Mouse (Mus musculus) hindbrain, embryonic 14.5 days (tissue): Measurements from ENCODE around the gene Ptn. TPM values are rescaled to one million over a fixed set of nuclear protein-coding genes. Genes with fewer than 3 reads are reported as not detected.

ENCODE experiments used
- ATAC-seq: fragments of 200-750 bp; cut with Nextera tagmentation; 2 replicates; pipeline ENCODE4 v1.8.0; 2017; ENCODE audit warnings: moderate number of reproducible peaks, mild to moderate bottlenecking, moderate TSS enrichment, moderate library complexity; ENCODE audit not compliant: low FRiP score
- DNase-seq: peaks from one replicate; pipeline ENCODE4 v3.0.0-alpha.2; 2015; ENCODE audit warnings: low spot score
- H3K27ac ChIP-seq: fragments of 300-500 bp; sonication (generic); 2 replicates; pipeline ENCODE4 v1.5.1; 2014; ENCODE audit warnings: mild to moderate bottlenecking, moderate library complexity
- H3K27me3 ChIP-seq: fragments of 300-500 bp; sonication (generic); 2 replicates; pipeline ENCODE4 v1.6.1; 2014; ENCODE audit warnings: mild to moderate bottlenecking, low read length, mixed read lengths; ENCODE audit not compliant: control insufficient read depth, insufficient read depth
- H3K36me3 ChIP-seq: fragments of 300-500 bp; sonication (generic); replicated peaks from 2 replicates; pipeline ENCODE4 v1.6.1; 2014; ENCODE audit not compliant: control insufficient read depth, insufficient read depth
- H3K4me1 ChIP-seq: fragments of 300-500 bp; sonication (generic); replicated peaks from 2 replicates; pipeline ENCODE4 v1.6.1; 2014; ENCODE audit warnings: antibody characterized with exemption, low read length, mixed read lengths; ENCODE audit not compliant: control insufficient read depth, insufficient read depth
- H3K4me2 ChIP-seq: fragments of 300-500 bp; sonication (generic); replicated peaks from 2 replicates; pipeline ENCODE4 v1.6.1; 2014; ENCODE audit warnings: mild to moderate bottlenecking, moderate library complexity
- H3K4me3 ChIP-seq: fragments of 300-500 bp; sonication (generic); replicated peaks from 2 replicates; pipeline ENCODE4 v1.5.1; 2014; ENCODE audit warnings: mild to moderate bottlenecking, low read length
- H3K9ac ChIP-seq: fragments of 300-500 bp; sonication (generic); 2 replicates; pipeline ENCODE4 v1.6.1; 2014
- H3K9me3 ChIP-seq: fragments of 300-500 bp; sonication (generic); 2 replicates; pipeline ENCODE4 v1.6.1; 2016; ENCODE audit warnings: low read length; ENCODE audit not compliant: control insufficient read depth
- WGBS: fragments of 180-500 bp; shearing (Covaris S2); extraction: QIAGEN DNeasy Blood & Tissue Kit; methylation state at CpG from one replicate; pipeline ENCODE4 v1.1.7; 2014; 5-methylcytosine and 5-hydroxymethylcytosine counted together
- polyA plus RNA-seq: library from polyadenylated mRNA; unstranded; fragments of >200 nt; fragmentation: Nextera tagmentation; extraction: Ambion mirVana; gene quantifications from 2 replicates; pipeline ENCODE4 v1.2.1, GENCODE M21; 2014

Gene Ptn
- polyA plus RNA-seq, 1 experiment from 2014 or later: 732 TPM

DNA sequence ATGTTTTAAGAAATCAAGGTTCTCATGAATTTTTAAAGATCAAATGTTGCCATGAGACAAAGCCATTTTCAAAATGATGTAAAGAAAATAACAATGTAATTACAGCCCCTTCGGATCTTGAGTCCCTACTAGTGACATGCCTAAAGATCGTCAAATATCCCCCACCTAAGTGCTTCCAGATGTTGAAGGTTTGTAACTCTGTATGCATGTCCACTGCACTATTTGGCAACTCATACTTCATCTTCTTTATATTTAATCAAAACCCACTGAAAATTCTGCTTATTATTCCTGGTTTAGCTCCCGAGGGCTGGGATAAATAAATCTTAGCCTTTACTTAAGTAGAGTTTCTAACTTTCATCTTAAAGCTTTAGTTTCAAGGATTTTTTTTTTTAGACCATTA, 31.7 kb upstream of the Ptn start:
- 74% methylated on average over 3 of the region's 3 CpGs for WGBS
- Histone ChIP-seq H3K36me3 (peaks cover 1% of the 10 kb centered on the region; the same call in 1 of the 2 replicates), H3K27ac (no peak overlapping the region), H3K9me3 (no peaks in the 10 kb centered on the region), H3K4me2 (no peak overlapping the region), H3K27me3 (no peaks in the 10 kb centered on the region), H3K4me3 (no peak overlapping the region), H3K9ac (no peak overlapping the region), H3K4me1 (peaks cover 3% of the 10 kb centered on the region; the same call in 1 of the 2 replicates)
- no peak for ATAC-seq
- DNase-seq: no peak

DNA sequence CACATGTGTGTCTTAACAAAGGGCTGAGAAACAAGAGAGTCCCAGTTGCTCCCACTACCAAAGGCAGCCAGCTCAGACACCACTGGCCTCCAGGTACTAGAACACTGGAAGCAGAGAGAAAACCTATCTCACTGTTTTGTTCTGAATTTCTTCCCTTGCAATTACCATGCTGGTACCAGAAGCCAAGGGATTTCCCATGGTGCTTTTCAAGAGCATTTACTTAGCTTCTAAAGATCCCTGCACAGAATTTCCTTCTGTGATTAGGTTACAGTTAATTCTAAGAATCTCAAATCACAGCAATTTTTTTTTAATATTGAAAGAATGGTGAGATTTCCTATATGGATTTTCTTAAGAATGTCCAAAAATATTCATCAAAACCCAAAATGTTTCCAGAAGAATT, 31.2 kb upstream of the Ptn start:
- no peak for ATAC-seq
- DNase-seq: no peak

DNA sequence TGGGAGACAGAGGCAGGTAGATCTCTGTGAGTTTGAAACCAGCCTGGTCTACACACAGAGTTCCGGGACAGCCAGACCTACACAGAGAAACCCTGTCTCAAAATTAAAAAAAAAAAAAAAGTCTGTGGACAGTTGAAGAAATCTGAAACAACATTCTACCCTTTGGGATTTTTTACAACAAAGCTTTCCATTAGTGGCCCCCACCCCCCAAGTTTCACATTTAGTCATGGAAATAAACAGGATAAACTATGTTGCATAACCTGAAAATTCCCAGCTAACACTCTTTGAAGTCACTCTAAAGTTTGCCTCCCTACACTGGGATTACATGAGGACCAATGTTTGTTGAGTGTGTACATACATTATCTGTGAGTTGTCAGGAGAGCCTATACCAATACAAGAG, 28.7 kb upstream of the Ptn start:
- H3K27ac ChIP-seq: no peak overlapping the region
- no peak overlapping the region for H3K9ac ChIP-seq
- ATAC-seq (no peak), DNase-seq (no peak)
- H3K4me3 ChIP-seq: no peak overlapping the region
- peaks cover 3% of the 10 kb centered on the region; the same call in 1 of the 2 replicates for H3K4me1 ChIP-seq
- 94% methylated on average over 1 of the region's 1 CpGs for WGBS
- no peaks in the 10 kb centered on the region for H3K9me3 ChIP-seq
- H3K27me3 ChIP-seq: no peaks in the 10 kb centered on the region
- no peaks in the 10 kb centered on the region for H3K36me3 ChIP-seq
- H3K4me2 ChIP-seq: no peak overlapping the region

More for the DNA sequence above, 31.2 kb upstream of the Ptn start:
- H3K36me3 ChIP-seq: no peaks in the 10 kb centered on the region
- no peak overlapping the region for H3K27ac ChIP-seq
- H3K4me3 ChIP-seq: no peak overlapping the region
- H3K27me3 ChIP-seq: no peaks in the 10 kb centered on the region
- no peak overlapping the region for H3K4me2 ChIP-seq
- H3K9me3 ChIP-seq: no peaks in the 10 kb centered on the region
- no peak overlapping the region for H3K9ac ChIP-seq
- H3K4me1 ChIP-seq: peaks cover 3% of the 10 kb centered on the region; the same call in 1 of the 2 replicates

DNA sequence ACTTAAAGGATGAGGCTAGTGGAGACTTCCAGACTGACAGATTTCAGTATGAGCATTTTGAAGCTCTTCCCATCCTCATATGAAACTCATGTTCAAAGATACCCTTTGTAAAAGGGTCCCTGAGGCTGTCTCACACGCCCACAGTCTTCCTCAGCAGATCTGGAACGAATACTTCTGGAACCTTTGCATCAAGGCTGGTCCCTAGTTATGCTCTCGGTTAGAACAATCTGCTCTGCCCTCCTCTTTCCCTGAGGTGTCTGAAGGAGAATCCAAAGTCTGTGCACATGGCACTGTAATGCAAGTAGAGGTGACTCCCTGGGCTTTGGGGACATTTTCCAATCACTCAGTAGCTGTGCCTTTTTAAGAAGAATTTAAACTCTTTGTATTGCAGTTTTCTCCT, 25.3 kb upstream of the Ptn start:
- H3K9me3 ChIP-seq: no peaks in the 10 kb centered on the region
- H3K9ac ChIP-seq: no peak overlapping the region
- no peaks in the 10 kb centered on the region for H3K36me3 ChIP-seq
- 76% methylated on average over 3 of the region's 3 CpGs for WGBS
- no peaks in the 10 kb centered on the region for H3K27me3 ChIP-seq
- H3K27ac ChIP-seq: no peak overlapping the region
- H3K4me2 ChIP-seq: no peak overlapping the region
- ATAC-seq: no peak
- no peaks in the 10 kb centered on the region for H3K4me1 ChIP-seq
- H3K4me3 ChIP-seq: no peak overlapping the region
- DNase-seq: no peak

DNA sequence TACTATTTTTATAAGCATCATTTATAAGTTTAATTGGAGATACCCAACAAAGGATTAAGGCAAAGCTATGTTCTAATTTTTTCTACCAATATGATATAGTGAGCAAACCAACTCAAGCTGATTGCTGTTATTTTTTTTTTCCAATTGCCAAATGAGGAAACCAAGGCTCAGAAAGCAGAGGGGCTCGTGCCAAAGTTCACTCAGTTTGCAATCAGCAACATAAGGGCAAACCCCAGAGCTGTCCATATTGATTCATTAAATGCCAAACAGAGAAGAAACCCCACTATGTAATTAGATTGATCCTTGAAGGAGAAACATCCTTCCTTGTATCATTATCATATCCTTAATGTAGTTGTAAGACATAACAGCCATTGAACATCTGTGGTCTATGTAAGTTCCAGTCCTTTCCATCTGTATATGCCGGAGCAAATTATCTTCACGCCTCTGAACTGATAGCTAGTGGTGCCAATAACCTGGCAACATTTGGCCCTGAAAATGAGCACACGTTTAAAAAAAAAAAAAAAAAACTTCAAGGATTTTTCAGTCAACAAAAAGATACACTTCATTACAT, 24.8 kb upstream of the Ptn start:
- 72% methylated on average over 4 of the region's 4 CpGs for WGBS
- Histone ChIP-seq H3K27ac (no peak overlapping the region), H3K4me2 (no peak overlapping the region), H3K27me3 (no peaks in the 10 kb centered on the region), H3K36me3 (no peaks in the 10 kb centered on the region), H3K4me1 (no peaks in the 10 kb centered on the region), H3K4me3 (no peak overlapping the region), H3K9ac (no peak overlapping the region), H3K9me3 (no peaks in the 10 kb centered on the region)
- ATAC-seq (peak; percentile 43; the same call in 1 of the 2 replicates), DNase-seq (no peak)

DNA sequence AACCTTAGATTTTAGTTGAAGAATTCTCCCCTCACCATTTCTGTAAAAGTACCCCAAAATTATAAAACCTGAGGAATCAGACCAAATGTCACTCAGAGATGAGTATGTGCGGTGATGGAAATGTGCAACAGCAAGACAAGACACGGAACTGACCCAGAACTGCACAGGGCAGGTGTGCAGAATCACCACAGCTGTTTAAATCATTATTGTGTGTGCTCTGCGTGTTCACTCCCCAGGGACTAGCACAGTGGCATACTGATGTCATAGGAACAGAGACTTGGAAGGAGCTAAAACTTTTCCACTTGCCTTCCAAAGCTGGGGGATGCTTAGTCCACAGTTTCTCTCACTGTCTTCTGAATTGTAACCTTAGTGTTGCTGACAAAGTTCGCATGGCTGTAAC, 22.7 kb upstream of the Ptn start:
- H3K4me3 ChIP-seq: no peak overlapping the region
- 84% methylated on average over 4 of the region's 4 CpGs for WGBS
- H3K4me2 ChIP-seq: no peak overlapping the region
- no peak overlapping the region for H3K9ac ChIP-seq
- H3K27me3 ChIP-seq: no peaks in the 10 kb centered on the region
- H3K36me3 ChIP-seq: no peaks in the 10 kb centered on the region
- ATAC-seq (no peak), DNase-seq (no peak)
- H3K4me1 ChIP-seq: no peaks in the 10 kb centered on the region
- no peak overlapping the region for H3K27ac ChIP-seq
- H3K9me3 ChIP-seq: no peaks in the 10 kb centered on the region

DNA sequence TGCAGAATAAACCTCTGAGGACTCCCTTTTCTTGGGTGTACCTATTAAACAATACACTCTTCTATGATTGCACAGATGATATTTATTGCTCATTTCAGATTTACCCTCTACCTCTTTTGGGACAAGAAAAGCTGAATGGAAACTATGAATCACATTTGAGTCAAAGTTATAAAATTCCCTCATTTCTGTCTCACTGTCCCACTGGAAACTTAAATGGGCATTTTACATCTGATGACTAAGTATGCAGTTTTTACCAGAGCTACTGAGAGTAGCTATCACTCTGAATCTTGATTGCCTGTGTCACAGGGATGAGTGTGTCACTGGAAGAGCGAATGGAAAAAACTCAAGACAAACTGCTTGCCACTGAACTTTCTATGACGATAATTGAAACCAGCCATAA, 22.2 kb upstream of the Ptn start:
- H3K9ac ChIP-seq: no peak overlapping the region
- no peaks in the 10 kb centered on the region for H3K4me1 ChIP-seq
- no peaks in the 10 kb centered on the region for H3K27me3 ChIP-seq
- no peak overlapping the region for H3K4me3 ChIP-seq
- ATAC-seq (no peak), DNase-seq (no peak)
- no peaks in the 10 kb centered on the region for H3K36me3 ChIP-seq
- no peaks in the 10 kb centered on the region for H3K9me3 ChIP-seq
- no peak overlapping the region for H3K4me2 ChIP-seq
- H3K27ac ChIP-seq: no peak overlapping the region
- WGBS: 88% methylated on average over 2 of the region's 2 CpGs

DNA sequence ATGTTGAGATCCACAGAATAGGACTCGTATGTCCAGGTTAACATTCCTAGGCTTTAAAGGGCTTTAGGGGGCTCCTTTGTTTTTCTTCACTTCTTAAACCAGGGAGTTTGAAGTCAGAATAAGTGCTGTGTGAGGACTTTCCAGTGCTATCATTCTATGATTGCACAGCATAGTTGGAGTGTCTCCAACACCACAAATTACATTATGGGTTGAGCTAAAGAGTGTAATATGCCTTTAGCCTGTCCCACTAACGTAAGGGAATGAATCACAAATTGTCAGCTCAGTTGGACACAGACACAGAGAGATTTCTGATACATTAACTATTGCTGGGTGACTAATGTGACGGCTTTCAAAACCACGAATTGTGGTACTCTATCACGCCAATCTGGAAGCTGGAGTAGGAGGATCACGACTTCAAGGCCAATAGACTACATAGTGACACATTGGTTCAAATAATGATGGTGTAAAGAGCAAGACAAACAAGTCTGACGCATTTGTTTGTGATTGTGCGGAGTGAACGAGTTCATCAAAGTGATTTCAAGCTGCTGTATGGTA, 20.4 kb upstream of the Ptn start:
- no peaks in the 10 kb centered on the region for H3K36me3 ChIP-seq
- no peaks in the 10 kb centered on the region for H3K27me3 ChIP-seq
- no peaks in the 10 kb centered on the region for H3K9me3 ChIP-seq
- no peak overlapping the region for H3K27ac ChIP-seq
- no peak overlapping the region for H3K4me3 ChIP-seq
- ATAC-seq (no peak), DNase-seq (no peak)
- H3K4me1 ChIP-seq: no peaks in the 10 kb centered on the region
- H3K4me2 ChIP-seq: no peak overlapping the region
- 74% methylated on average over 9 of the region's 9 CpGs for WGBS
- no peak overlapping the region for H3K9ac ChIP-seq

DNA sequence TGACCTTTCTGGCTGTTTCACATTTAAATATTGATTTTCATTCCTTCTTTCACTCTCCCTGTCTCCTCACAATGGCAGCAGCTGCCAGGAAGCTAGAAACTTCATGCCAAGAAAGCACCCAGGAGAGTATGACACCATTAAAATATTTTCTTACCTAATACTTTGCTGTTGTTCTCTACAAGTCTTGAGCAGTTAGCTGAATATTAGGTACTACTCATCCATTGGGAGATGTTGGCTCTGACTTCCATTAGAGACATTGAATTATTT, 9.7 kb upstream of the Ptn start:
- H3K4me2 ChIP-seq: no peak overlapping the region
- H3K9ac ChIP-seq: no peak overlapping the region
- peaks cover 5% of the 10 kb centered on the region; the same call in 1 of the 2 replicates for H3K4me1 ChIP-seq
- DNase-seq: no peak
- no peak overlapping the region for H3K4me3 ChIP-seq
- ATAC-seq: no peak
- no peaks in the 10 kb centered on the region for H3K27me3 ChIP-seq
- peak overlapping the region; percentile 71 for H3K27ac ChIP-seq
- no peaks in the 10 kb centered on the region for H3K9me3 ChIP-seq
- H3K36me3 ChIP-seq: no peaks in the 10 kb centered on the region
